Mouse (Mus musculus) forelimb bud, embryonic 11.5 days (tissue): ENCODE data around the gene Ctbp2.
"Not testable (repeated sequence)": the region's sequence is repeated elsewhere in the genome, so short reads cannot be mapped to it uniquely, and the experiment has no call there.

Experiments used
- DNase-seq: peaks from one replicate; pipeline ENCODE4 v3.0.0-alpha.2; 2012; ENCODE audit warnings: low read depth, low spot score

Gene Ctbp2

GRCm38 (mm10) chr7:133120221-133120751 is 3.9 kb downstream of the Ctbp2 start:
- DNase-seq: peak; percentile 80

GRCm38 (mm10) chr7:133117815-133118214 is 6.3 kb downstream of the Ctbp2 start:
- no peak for DNase-seq

GRCm38 (mm10) chr7:133116542-133116941 is 7.6 kb downstream of the Ctbp2 start:
- no peak for DNase-seq

GRCm38 (mm10) chr7:133115886-133116285 is 8.3 kb downstream of the Ctbp2 start:
- DNase-seq: no peak

GRCm38 (mm10) chr7:133114847-133115470 is 9.2 kb downstream of the Ctbp2 start:
- DNase-seq: peak; percentile 44

- no peak for DNase-seq
Observed at GRCm38 (mm10) chr7:133113185-133113895, 10.8 kb downstream of the Ctbp2 start.

GRCm38 (mm10) chr7:133112351-133112831 is 11.8 kb downstream of the Ctbp2 start:
- DNase-seq: no peak

- no peak for DNase-seq
Observed at GRCm38 (mm10) chr7:133109442-133109841, 14.7 kb downstream of the Ctbp2 start.

GRCm38 (mm10) chr7:133108695-133109094 is 15.5 kb downstream of the Ctbp2 start:
- no peak for DNase-seq

GRCm38 (mm10) chr7:133102578-133102977 is 21.6 kb downstream of the Ctbp2 start:
- DNase-seq: no peak

- no peak for DNase-seq
Observed at GRCm38 (mm10) chr7:133101070-133101469, 23.1 kb downstream of the Ctbp2 start.

- DNase-seq: no peak
Observed at GRCm38 (mm10) chr7:133100178-133100577, 24.0 kb downstream of the Ctbp2 start.

GRCm38 (mm10) chr7:133099266-133099665 is 24.9 kb downstream of the Ctbp2 start:
- no peak for DNase-seq

GRCm38 (mm10) chr7:133098118-133098793 is 25.9 kb downstream of the Ctbp2 start:
- DNase-seq: no peak

GRCm38 (mm10) chr7:133095610-133096009 is 28.5 kb downstream of the Ctbp2 start:
- DNase-seq: not testable (repeated sequence)

- DNase-seq: no peak
Observed at GRCm38 (mm10) chr7:133094711-133095495, 29.3 kb downstream of the Ctbp2 start.

GRCm38 (mm10) chr7:133094161-133094560 is 30.0 kb downstream of the Ctbp2 start:
- peak; percentile 23 for DNase-seq

GRCm38 (mm10) chr7:133093731-133094130 is 30.4 kb downstream of the Ctbp2 start:
- DNase-seq: no peak

- no peak for DNase-seq
Observed at GRCm38 (mm10) chr7:133090641-133091040, 33.5 kb downstream of the Ctbp2 start.

- no peak for DNase-seq
Observed at GRCm38 (mm10) chr7:133089621-133090260, 34.4 kb downstream of the Ctbp2 start.

- no peak for DNase-seq
Observed at GRCm38 (mm10) chr7:133088830-133089261, 35.3 kb downstream of the Ctbp2 start.
